Mouse (Mus musculus) frontal cortex, adult 2 months (tissue): Measurements from ENCODE around the gene Pde4d. TPM values are rescaled to one million over a fixed set of nuclear protein-coding genes. Genes with fewer than 3 reads are reported as not detected.

ENCODE experiments used
- DNase-seq, 2 experiments: peaks; one replicate each; pipeline ENCODE4 v3.0.0; 2022; ENCODE audit warnings: low spot score in 1 of 2; ENCODE audit errors: extremely low spot score in 1 of 2
- polyA plus RNA-seq: library from polyadenylated mRNA; depleted of rRNA; stranded (reverse); fragments of >200 nt; gene quantifications from 2 replicates; pipeline ENCODE4 v1.2.3, GENCODE M21; 2012

Gene Pde4d
- polyA plus RNA-seq, 1 experiment, result 40.3 TPM

- no peak for DNase-seq
These were observed 1325.0 kb downstream of the Pde4d start for GRCm38 (mm10) chr13:109774791-109775190.

GRCm38 (mm10) chr13:109775197-109775596 lies 1325.4 kb downstream of the Pde4d start:
- no peak for DNase-seq

- peak; percentile 61 to 97 for DNase-seq
These were observed 1326.4 kb downstream of the Pde4d start for GRCm38 (mm10) chr13:109776116-109776515.

GRCm38 (mm10) chr13:109776995-109777394 lies 1327.2 kb downstream of the Pde4d start:
- no peak for DNase-seq

- DNase-seq, result no peak
These were observed 1327.7 kb downstream of the Pde4d start for GRCm38 (mm10) chr13:109777441-109777840.

GRCm38 (mm10) chr13:109778297-109778835 lies 1328.6 kb downstream of the Pde4d start:
- DNase-seq, result no peak

- DNase-seq, result no peak
These were observed 1331.7 kb downstream of the Pde4d start for GRCm38 (mm10) chr13:109781466-109781865.

- no peak for DNase-seq
These were observed 1338.9 kb downstream of the Pde4d start for GRCm38 (mm10) chr13:109788604-109789003.

GRCm38 (mm10) chr13:109789151-109789550 lies 1339.4 kb downstream of the Pde4d start:
- DNase-seq, result no peak

- no peak for DNase-seq
These were observed 1340.4 kb downstream of the Pde4d start for GRCm38 (mm10) chr13:109790045-109790715.

GRCm38 (mm10) chr13:109793918-109794317 lies 1344.2 kb downstream of the Pde4d start:
- DNase-seq, result no peak

- no peak for DNase-seq
These were observed 1348.9 kb downstream of the Pde4d start for GRCm38 (mm10) chr13:109798651-109799050.

- DNase-seq, result no peak
These were observed 1352.5 kb downstream of the Pde4d start for GRCm38 (mm10) chr13:109802201-109802600.

GRCm38 (mm10) chr13:109806193-109806966 lies 1356.6 kb downstream of the Pde4d start:
- no peak for DNase-seq

GRCm38 (mm10) chr13:109807036-109807435 lies 1357.3 kb downstream of the Pde4d start:
- no peak for DNase-seq

GRCm38 (mm10) chr13:109807446-109807845 lies 1357.7 kb downstream of the Pde4d start:
- no peak for DNase-seq

- no peak for DNase-seq
These were observed 1358.3 kb downstream of the Pde4d start for GRCm38 (mm10) chr13:109808039-109808438.

GRCm38 (mm10) chr13:109808946-109809345 lies 1359.2 kb downstream of the Pde4d start:
- no peak for DNase-seq

- DNase-seq, result no peak
These were observed 1359.9 kb downstream of the Pde4d start for GRCm38 (mm10) chr13:109809646-109810045.

GRCm38 (mm10) chr13:109813924-109814323 lies 1364.2 kb downstream of the Pde4d start:
- DNase-seq, result no peak

GRCm38 (mm10) chr13:109819071-109819470 lies 1369.3 kb downstream of the Pde4d start:
- DNase-seq, result no peak

- DNase-seq, result no peak
These were observed 1370.4 kb downstream of the Pde4d start for GRCm38 (mm10) chr13:109820141-109820540.
